Mouse (Mus musculus) MEL (cell line): ENCODE data around the gene Gm11487. TPM values are rescaled to one million over a fixed set of nuclear protein-coding genes. Genes with fewer than 3 reads are reported as not detected.

Source experiments
- DNase-seq: peaks from one replicate; pipeline ENCODE4 v3.0.0; 2011; ENCODE audit warnings: low read depth, low spot score
- H3K27ac ChIP-seq: 2 replicates; pipeline ENCODE4 v1.5.1; 2012; ENCODE audit warnings: low read depth, mild to moderate bottlenecking, control low read depth, low read length, moderate library complexity; ENCODE audit not compliant: control insufficient read depth
- H3K27me3 ChIP-seq, 2 experiments: fragments of 150-350 bp in 1 of 2; sonication (generic) in 1 of 2; 2 replicates each; pipeline ENCODE4 v1.6.1; 2012; ENCODE audit warnings: low read length in 2 of 2, mild to moderate bottlenecking in 2 of 2, improper control_type of control experiment in 1 of 2, moderate library complexity in 1 of 2; ENCODE audit not compliant: insufficient read depth in 2 of 2, control insufficient read depth in 1 of 2
- H3K36me3 ChIP-seq, 2 experiments: 2 replicates each; pipeline ENCODE4 v1.6.1; 2012 to 2014; ENCODE audit warnings: low read length in 2 of 2, improper control_type of control experiment in 1 of 2, inconsistent platforms in 1 of 2, mild to moderate bottlenecking in 1 of 2; ENCODE audit not compliant: insufficient read depth in 2 of 2, control insufficient read depth in 1 of 2
- H3K4me1 ChIP-seq, 2 experiments: fragments of 150-350 bp in 1 of 2; sonication (generic) in 1 of 2; 2 replicates each; pipeline ENCODE4 v1.6.1; 2012; ENCODE audit warnings: low read length in 2 of 2, improper control_type of control experiment in 1 of 2, mild to moderate bottlenecking in 1 of 2; ENCODE audit not compliant: insufficient read depth in 2 of 2, control insufficient read depth in 1 of 2
- H3K4me3 ChIP-seq, 2 experiments: fragments of 150-350 bp in 1 of 2; sonication (generic) in 1 of 2; 2 replicates each; pipeline ENCODE4 v1.5.1; 2012; ENCODE audit warnings: low read depth in 2 of 2, low read length in 2 of 2, mild to moderate bottlenecking in 2 of 2, moderate library complexity in 2 of 2, control low read depth in 1 of 2, improper control_type of control experiment in 1 of 2; ENCODE audit not compliant: control insufficient read depth in 1 of 2, insufficient read depth in 1 of 2
- H3K79me2 ChIP-seq: 2 replicates; pipeline ENCODE4 v1.6.1; 2012; ENCODE audit warnings: mild to moderate bottlenecking, low read length, moderate library complexity; ENCODE audit not compliant: control insufficient read depth, poor library complexity, insufficient read depth
- H3K9ac ChIP-seq: 2 replicates; pipeline ENCODE4 v1.6.1; 2012; ENCODE audit warnings: low read depth, mild to moderate bottlenecking, control low read depth, low read length, moderate library complexity; ENCODE audit not compliant: control insufficient read depth, poor library complexity, severe bottlenecking
- H3K9me3 ChIP-seq: fragments of 150-350 bp; sonication (generic); replicated peaks from 2 replicates; pipeline ENCODE4 v1.6.1; 2012; ENCODE audit warnings: mild to moderate bottlenecking, low read length, improper control_type of control experiment, moderate library complexity; ENCODE audit not compliant: insufficient read depth
- BHLHE40 ChIP-seq: IDR thresholded peaks from 2 replicates; pipeline ENCODE4 v1.6.1; 2012; ENCODE audit warnings: low read depth, mild to moderate bottlenecking, inconsistent platforms, low read length, improper control_type of control experiment, borderline replicate concordance
- CHD2 ChIP-seq: IDR thresholded peaks from 2 replicates; pipeline ENCODE4 v1.6.1; 2011; ENCODE audit warnings: low read length, improper control_type of control experiment
- E2F4 ChIP-seq: IDR thresholded peaks from 2 replicates; pipeline ENCODE4 v1.6.1; 2011; ENCODE audit warnings: low read depth, low read length, improper control_type of control experiment, borderline replicate concordance
- ELF1 ChIP-seq: IDR thresholded peaks from 2 replicates; pipeline ENCODE4 v1.6.1; 2014; ENCODE audit warnings: low read depth, mild to moderate bottlenecking, inconsistent platforms, low read length, improper control_type of control experiment, moderate library complexity
- EP300 ChIP-seq, 2 experiments: IDR thresholded peaks; 2 replicates each; pipeline ENCODE4 v1.6.1; 2011; ENCODE audit warnings: improper control_type of control experiment in 2 of 2, low read length in 2 of 2, low read depth in 1 of 2, mild to moderate bottlenecking in 1 of 2
- ETS1 ChIP-seq: IDR thresholded peaks from 2 replicates; pipeline ENCODE4 v1.6.1; 2012; ENCODE audit warnings: low read depth, mild to moderate bottlenecking, inconsistent platforms, low read length, improper control_type of control experiment, moderate library complexity
- GABPA ChIP-seq: IDR thresholded peaks from 2 replicates; pipeline ENCODE4 v1.6.1; 2012; ENCODE audit warnings: low read depth, mild to moderate bottlenecking, inconsistent platforms, low read length, improper control_type of control experiment, moderate library complexity
- GATA1 ChIP-seq: IDR thresholded peaks from 2 replicates; pipeline ENCODE4 v1.6.1; 2011; ENCODE audit warnings: low read depth, low read length, improper control_type of control experiment
- HCFC1 ChIP-seq: IDR thresholded peaks from 2 replicates; pipeline ENCODE4 v1.6.1; 2012; ENCODE audit warnings: low read depth, mild to moderate bottlenecking, inconsistent platforms, low read length, improper control_type of control experiment, moderate library complexity
- JUND ChIP-seq: IDR thresholded peaks from 2 replicates; pipeline ENCODE4 v1.6.1; 2011; ENCODE audit warnings: low read depth, mild to moderate bottlenecking, improper control_type of control experiment, low read length
- KAT2A ChIP-seq: conservative IDR thresholded peaks from 2 replicates; pipeline ENCODE4 v1.6.1; 2012; ENCODE audit warnings: low read depth, low read length, improper control_type of control experiment, inconsistent platforms
- MAFK ChIP-seq: IDR thresholded peaks from 2 replicates; pipeline ENCODE4 v1.6.1; 2011; ENCODE audit warnings: low read depth, mild to moderate bottlenecking, low read length, improper control_type of control experiment, borderline replicate concordance
- MAX ChIP-seq: IDR thresholded peaks from 2 replicates; pipeline ENCODE4 v1.6.1; 2011; ENCODE audit warnings: low read length, improper control_type of control experiment
- MEF2A ChIP-seq: IDR thresholded peaks from 2 replicates; pipeline ENCODE4 v1.6.1; 2014; ENCODE audit warnings: low read depth, mild to moderate bottlenecking, inconsistent platforms, low read length, improper control_type of control experiment; ENCODE audit not compliant: poor library complexity, insufficient replicate concordance, severe bottlenecking; ENCODE audit errors: extremely low read depth
- MXI1 ChIP-seq: IDR thresholded peaks from 2 replicates; pipeline ENCODE4 v1.6.1; 2011; ENCODE audit warnings: mild to moderate bottlenecking, low read depth, low read length, improper control_type of control experiment
- MYB ChIP-seq: IDR thresholded peaks from 2 replicates; pipeline ENCODE4 v1.6.1; 2011; ENCODE audit warnings: mild to moderate bottlenecking, low read depth, low read length, improper control_type of control experiment
- MYC ChIP-seq: IDR thresholded peaks from 2 replicates; pipeline ENCODE4 v1.6.1; 2011; ENCODE audit warnings: low read depth, mild to moderate bottlenecking, low read length, improper control_type of control experiment, moderate library complexity
- NRF1 ChIP-seq: IDR thresholded peaks from 2 replicates; pipeline ENCODE4 v1.6.1; 2014; ENCODE audit warnings: low read depth, mild to moderate bottlenecking, inconsistent platforms, low read length, improper control_type of control experiment, moderate library complexity; ENCODE audit not compliant: poor library complexity, insufficient read depth, severe bottlenecking
- POLR2AphosphoS5 ChIP-seq: IDR thresholded peaks from 2 replicates; pipeline ENCODE4 v1.6.1; 2012; ENCODE audit warnings: low read depth, borderline replicate concordance, mild to moderate bottlenecking, inconsistent platforms, low read length, moderate library complexity, mixed read lengths
- RCOR1 ChIP-seq: IDR thresholded peaks from 2 replicates; pipeline ENCODE4 v1.6.1; 2012; ENCODE audit warnings: low read depth, mild to moderate bottlenecking, inconsistent platforms, low read length, improper control_type of control experiment
- SMC3 ChIP-seq: IDR thresholded peaks from 2 replicates; pipeline ENCODE4 v1.6.1; 2011; ENCODE audit warnings: low read depth, low read length, improper control_type of control experiment
- TAL1 ChIP-seq: IDR thresholded peaks from 2 replicates; pipeline ENCODE4 v1.6.1; 2012; ENCODE audit warnings: mild to moderate bottlenecking, inconsistent platforms, low read length, moderate library complexity, mixed read lengths
- TBP ChIP-seq: IDR thresholded peaks from 2 replicates; pipeline ENCODE4 v1.8.0; 2011; ENCODE audit warnings: low read depth, low read length, improper control_type of control experiment
- UBTF ChIP-seq: IDR thresholded peaks from 2 replicates; pipeline ENCODE4 v1.6.1; 2012; ENCODE audit warnings: low read depth, mild to moderate bottlenecking, inconsistent platforms, low read length, improper control_type of control experiment, moderate library complexity, borderline replicate concordance; ENCODE audit not compliant: insufficient read depth
- USF1 ChIP-seq: IDR thresholded peaks from 2 replicates; pipeline ENCODE4 v1.6.1; 2014; ENCODE audit warnings: low read depth, mild to moderate bottlenecking, inconsistent platforms, low read length, improper control_type of control experiment, moderate library complexity
- USF2 ChIP-seq, 2 experiments: IDR thresholded peaks; 2 replicates each; pipeline ENCODE4 v1.6.1; 2011 to 2012; ENCODE audit warnings: improper control_type of control experiment in 2 of 2, low read length in 2 of 2, borderline replicate concordance in 1 of 2, inconsistent platforms in 1 of 2, low read depth in 1 of 2, mild to moderate bottlenecking in 1 of 2; ENCODE audit not compliant: insufficient read depth in 1 of 2
- ZC3H11A ChIP-seq: IDR thresholded peaks from 2 replicates; pipeline ENCODE4 v1.6.1; 2012; ENCODE audit warnings: low read depth, mild to moderate bottlenecking, inconsistent platforms, low read length, improper control_type of control experiment
- ZKSCAN1 ChIP-seq: IDR thresholded peaks from 2 replicates; pipeline ENCODE4 v1.6.1; 2012; ENCODE audit warnings: low read depth, mild to moderate bottlenecking, inconsistent platforms, low read length, improper control_type of control experiment, moderate library complexity
- ZMIZ1 ChIP-seq: IDR thresholded peaks from 2 replicates; pipeline ENCODE4 v1.6.1; 2012; ENCODE audit warnings: low read depth, mild to moderate bottlenecking, inconsistent platforms, low read length, improper control_type of control experiment, moderate library complexity
- polyA plus RNA-seq, 2 experiments: library from polyadenylated mRNA; stranded (reverse) in 1 of 2; unstranded in 1 of 2; fragments of >175 nt in 1 of 2; fragments of >200 nt in 1 of 2; gene quantifications; 2 replicates each; pipeline versions ENCODE4 v1.2.1 to v1.2.4; 2012; ENCODE audit warnings: low replicate concordance in 2 of 2, low read depth in 1 of 2; ENCODE audit not compliant: insufficient read length in 2 of 2, insufficient read depth in 1 of 2, missing spikeins in 1 of 2
- total RNA-seq: library from RNA; depleted of rRNA; stranded (reverse); fragments of 300-350 nt; gene quantifications from 2 replicates; pipeline ENCODE4 v1.2.3, GENCODE M21; 2012

The Gm11487 gene
- total and polyA plus RNA-seq, 3 experiments, result not detected

GRCm38 (mm10) chr4:73423049-73423448 is 18.2 kb upstream of the Gm11487 start:
- Histone ChIP-seq H3K9me3 (no peaks in the 10 kb centered on the region), H3K27me3 (no peaks in the 10 kb centered on the region), H3K36me3 (no peaks in the 10 kb centered on the region), H3K9ac (no peak overlapping the region), H3K27ac (no peak overlapping the region)
- DNase-seq, result no peak
- no peak for TF ChIP-seq SMC3
- TF ChIP-seq USF2 (IDR thresholded peaks at IDR 0.05; ENCODE audit: borderline replicate concordance in 1 of 2, insufficient read depth in 1 of 2, low read depth in 1 of 2, low read length in 2 of 2), result no peak
- TF ChIP-seq MAFK, result no peak
- no peak for TF ChIP-seq ZKSCAN1
- TF ChIP-seq MYB, result no peak
- no peak for TF ChIP-seq POLR2AphosphoS5
- no peak for TF ChIP-seq ETS1
- no peak for TF ChIP-seq MYC
- TF ChIP-seq TAL1, result no peak
- no peak for TF ChIP-seq KAT2A
- TF ChIP-seq UBTF, result no peak
- TF ChIP-seq TBP, result no peak
- no peak for TF ChIP-seq EP300 (IDR thresholded peaks at IDR 0.05; ENCODE audit: low read depth in 1 of 2, low read length in 2 of 2)
- no peak for TF ChIP-seq MAX
- TF ChIP-seq HCFC1, result no peak
- TF ChIP-seq GATA1, result no peak
- TF ChIP-seq, all 39 proteins: peak for 0
- no peak overlapping the region for H3K4me3 ChIP-seq
- H3K4me1 ChIP-seq, result no peaks in the 10 kb centered on the region
- H3K79me2 ChIP-seq, result no peaks in the 10 kb centered on the region

- H3K27me3 ChIP-seq, result no peaks in the 10 kb centered on the region
- no peak overlapping the region for H3K9ac ChIP-seq
- no peak overlapping the region for H3K4me3 ChIP-seq
- no peak overlapping the region for H3K27ac ChIP-seq
- no peaks in the 10 kb centered on the region for H3K36me3 ChIP-seq
- TF ChIP-seq MYB, result no peak
- TF ChIP-seq USF1, result no peak
- no peak for TF ChIP-seq BHLHE40
- no peak for TF ChIP-seq HCFC1
- TF ChIP-seq EP300 (IDR thresholded peaks at IDR 0.05; ENCODE audit: low read depth in 1 of 2, low read length in 2 of 2), result no peak
- TF ChIP-seq TBP, result no peak
- no peak for TF ChIP-seq TAL1
- TF ChIP-seq ZMIZ1, result no peak
- no peak for TF ChIP-seq JUND
- no peak for TF ChIP-seq CHD2
- no peak for TF ChIP-seq NRF1
- no peak for TF ChIP-seq RCOR1
- no peak for TF ChIP-seq UBTF
- TF ChIP-seq E2F4, result no peak
- no peak for TF ChIP-seq ZC3H11A
- TF ChIP-seq GABPA, result no peak
- TF ChIP-seq MXI1, result no peak
- no peak for TF ChIP-seq ELF1
- TF ChIP-seq ETS1, result no peak
- TF ChIP-seq MEF2A, result no peak
- TF ChIP-seq, all 39 proteins: peak for 0
- Histone ChIP-seq H3K79me2 (no peaks in the 10 kb centered on the region), H3K9me3 (no peaks in the 10 kb centered on the region), H3K4me1 (no peaks in the 10 kb centered on the region)
- DNase-seq, result no peak
These were observed 38.3 kb downstream of the Gm11487 start for GRCm38 (mm10) chr4:73366534-73366933.
